Mouse (Mus musculus): ENCODE measurements around the gene Hspa8. TPM values are rescaled to one million over a fixed set of nuclear protein-coding genes. Genes with fewer than 3 reads are reported as not detected.

The Hspa8 gene
- polyA plus RNA-seq, 1 experiment from 2014 or later = 3,036 TPM

- ATAC-seq (ENCODE audit: low FRiP score, low TSS enrichment) = no peak
- H3K9ac ChIP-seq (ENCODE audit: low read depth, low read length) = no peak overlapping the region
- no peaks in the 10 kb centered on the region for H3K36me3 ChIP-seq (ENCODE audit: control insufficient read depth, insufficient read depth, low read length)
- H3K4me2 ChIP-seq (replicated peaks; ENCODE audit: low read depth, low read length) = peak overlapping the region; percentile 35
- peaks cover 25% of the 10 kb centered on the region for H3K27me3 ChIP-seq (ENCODE audit: control insufficient read depth, insufficient read depth, low read length)
- no peaks in the 10 kb centered on the region for H3K4me1 ChIP-seq (ENCODE audit: control insufficient read depth, insufficient read depth, low read length)
- H3K27ac ChIP-seq (ENCODE audit: low read depth, low read length) = no peak overlapping the region
- H3K4me3 ChIP-seq (ENCODE audit: low read length) = peak overlapping the region; percentile 28
- 6% methylated on average over 9 of the region's 9 CpGs for WGBS
- H3K9me3 ChIP-seq (ENCODE audit: control insufficient read depth, low read length) = no peaks in the 10 kb centered on the region
These were observed 58.4 kb downstream of the Hspa8 start for GRCm38 (mm10) chr9:40859196-40859595.

Other genes starting within 250 kb of the Hspa8 start
- not detected in 2 replicates for gene Gm21915, start 130.4 kb upstream of the Hspa8 start, polyA plus RNA-seq (2014; fragmentation: Nextera tagmentation; extraction: Ambion mirVana)
- gene Clmp, start 115.0 kb upstream of the Hspa8 start, polyA plus RNA-seq (2014; fragmentation: Nextera tagmentation; extraction: Ambion mirVana) = 39.0 and 41.5 TPM in 2 replicates
- gene Bsx, start 73.1 kb downstream of the Hspa8 start, polyA plus RNA-seq (2014; fragmentation: Nextera tagmentation; extraction: Ambion mirVana) = not detected in 2 replicates
- 0.34 and 0.60 TPM in 2 replicates for gene Jhy, start 163.1 kb downstream of the Hspa8 start, polyA plus RNA-seq (2014; fragmentation: Nextera tagmentation; extraction: Ambion mirVana)
- gene Crtam, start 203.6 kb downstream of the Hspa8 start, polyA plus RNA-seq (2014; fragmentation: Nextera tagmentation; extraction: Ambion mirVana) = 0.15 and 0.17 TPM in 2 replicates